Mouse (Mus musculus): Measurements from ENCODE around the gene Naga. TPM values are rescaled to one million over a fixed set of nuclear protein-coding genes. Genes with fewer than 3 reads are reported as not detected.

Gene Naga
- polyA plus RNA-seq, 1 experiment from 2014 or later = 39.1 TPM

- peak overlapping the region; percentile 88 for H3K4me3 ChIP-seq
- no peaks in the 10 kb centered on the region for H3K9me3 ChIP-seq (replicated peaks)
- H3K4me2 ChIP-seq = peak overlapping the region; percentile 81
- peak overlapping the region; percentile 98 for H3K9ac ChIP-seq
- H3K36me3 ChIP-seq = peaks cover 25% of the 10 kb centered on the region
- H3K27ac ChIP-seq = peak overlapping the region; percentile 90
- H3K4me1 ChIP-seq (replicated peaks) = peaks cover 29% of the 10 kb centered on the region
- no peaks in the 10 kb centered on the region for H3K27me3 ChIP-seq
- WGBS = 0% methylated on average over 23 of the region's 23 CpGs
- peak; percentile 37 for ATAC-seq (replicated peaks; ENCODE audit: insufficient number of reproducible peaks, insufficient read depth, low FRiP score, low read depth)
Observed at GRCm38 (mm10) chr15:82353745-82354113, 15.0 kb upstream of the Naga start.

DNA sequence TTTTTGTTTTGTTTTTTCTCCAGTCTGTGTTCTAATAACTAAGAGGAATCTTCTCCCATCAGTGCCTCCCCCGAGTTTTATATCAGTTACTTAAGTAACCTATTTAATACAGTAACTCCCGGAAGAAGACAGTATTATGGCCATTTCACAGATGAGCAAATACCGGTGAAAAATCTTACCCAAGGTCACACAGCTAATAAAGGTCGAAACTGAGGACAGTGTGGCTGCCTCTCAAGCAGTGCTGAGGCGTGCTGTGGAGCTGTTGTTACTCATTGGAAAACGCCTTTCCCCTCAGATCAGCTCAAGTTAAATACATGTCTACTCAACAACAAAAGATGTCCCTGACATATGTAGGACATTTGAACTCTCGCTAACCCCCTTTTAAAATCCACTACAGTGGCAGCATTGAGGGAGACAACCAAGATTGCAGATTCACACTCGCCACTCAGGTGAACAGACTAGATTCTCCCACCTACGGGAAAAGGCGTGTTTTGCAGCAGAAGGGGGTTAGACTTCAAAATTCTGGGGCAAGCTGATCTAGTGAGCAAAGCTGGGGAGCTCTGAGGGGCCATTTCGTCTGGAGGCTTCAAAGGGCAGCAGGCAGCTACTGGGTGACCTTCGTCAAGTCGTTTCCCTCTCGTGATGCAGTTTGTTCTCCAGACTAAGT lies 14.5 kb upstream of the Naga start:
- H3K4me1 ChIP-seq (replicated peaks) = peaks cover 24% of the 10 kb centered on the region
- peak overlapping the region; percentile 98 for H3K9ac ChIP-seq
- 20% methylated on average over 14 of the region's 14 CpGs for WGBS
- no peaks in the 10 kb centered on the region for H3K27me3 ChIP-seq
- no peak for ATAC-seq (replicated peaks; ENCODE audit: insufficient number of reproducible peaks, insufficient read depth, low FRiP score, low read depth)
- peak overlapping the region; percentile 90 for H3K27ac ChIP-seq
- H3K4me3 ChIP-seq = peak overlapping the region; percentile 88
- no peaks in the 10 kb centered on the region for H3K9me3 ChIP-seq (replicated peaks)
- H3K36me3 ChIP-seq = peaks cover 30% of the 10 kb centered on the region
- peak overlapping the region; percentile 81 for H3K4me2 ChIP-seq

DNA sequence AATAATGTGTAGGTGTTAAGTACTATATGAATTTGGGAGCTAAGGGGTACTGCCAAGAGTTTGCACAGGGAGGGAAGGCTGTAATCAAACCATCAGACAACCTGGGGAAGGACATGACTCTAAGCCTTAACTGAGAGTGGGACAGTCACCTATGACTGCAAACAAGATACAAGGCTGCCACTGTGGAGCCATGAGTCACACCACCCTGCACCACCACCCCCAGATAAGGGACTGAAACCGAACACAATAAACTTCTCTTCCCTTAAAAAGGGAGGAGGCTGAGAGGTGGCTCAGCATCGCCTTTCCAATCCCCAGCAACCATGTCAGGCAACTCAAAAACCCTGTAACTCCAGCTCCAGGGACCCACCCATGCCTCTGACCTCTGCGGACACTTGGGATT lies 12.8 kb upstream of the Naga start:
- Histone ChIP-seq H3K9me3 (replicated peaks) (no peaks in the 10 kb centered on the region), H3K27me3 (no peaks in the 10 kb centered on the region), H3K4me1 (replicated peaks) (peaks cover 37% of the 10 kb centered on the region), H3K4me3 (no peak overlapping the region), H3K9ac (no peak overlapping the region), H3K36me3 (peaks cover 35% of the 10 kb centered on the region), H3K4me2 (no peak overlapping the region), H3K27ac (no peak overlapping the region)
- 53% methylated on average over 3 of the region's 3 CpGs for WGBS
- no peak for ATAC-seq (replicated peaks; ENCODE audit: insufficient number of reproducible peaks, insufficient read depth, low FRiP score, low read depth)

- Histone ChIP-seq H3K9ac (no peak overlapping the region), H3K4me2 (no peak overlapping the region), H3K27ac (no peak overlapping the region), H3K27me3 (no peaks in the 10 kb centered on the region), H3K9me3 (replicated peaks) (no peaks in the 10 kb centered on the region), H3K4me1 (replicated peaks) (peaks cover 37% of the 10 kb centered on the region), H3K36me3 (peaks cover 35% of the 10 kb centered on the region), H3K4me3 (no peak overlapping the region)
- no peak for ATAC-seq (replicated peaks; ENCODE audit: insufficient number of reproducible peaks, insufficient read depth, low FRiP score, low read depth)
- WGBS = 80% methylated on average over 4 of the region's 4 CpGs
Observed at GRCm38 (mm10) chr15:82350349-82350748, 11.6 kb upstream of the Naga start.

- no peak overlapping the region for H3K9ac ChIP-seq
- no peak overlapping the region for H3K27ac ChIP-seq
- H3K4me3 ChIP-seq = no peak overlapping the region
- H3K36me3 ChIP-seq = peaks cover 35% of the 10 kb centered on the region
- 91% methylated on average over 2 of the region's 2 CpGs for WGBS
- no peak for ATAC-seq (replicated peaks; ENCODE audit: insufficient number of reproducible peaks, insufficient read depth, low FRiP score, low read depth)
- no peak overlapping the region for H3K4me2 ChIP-seq
- H3K9me3 ChIP-seq (replicated peaks) = no peaks in the 10 kb centered on the region
- H3K27me3 ChIP-seq = no peaks in the 10 kb centered on the region
- H3K4me1 ChIP-seq (replicated peaks) = peaks cover 34% of the 10 kb centered on the region
Observed at GRCm38 (mm10) chr15:82348999-82349341, 10.2 kb upstream of the Naga start.

DNA sequence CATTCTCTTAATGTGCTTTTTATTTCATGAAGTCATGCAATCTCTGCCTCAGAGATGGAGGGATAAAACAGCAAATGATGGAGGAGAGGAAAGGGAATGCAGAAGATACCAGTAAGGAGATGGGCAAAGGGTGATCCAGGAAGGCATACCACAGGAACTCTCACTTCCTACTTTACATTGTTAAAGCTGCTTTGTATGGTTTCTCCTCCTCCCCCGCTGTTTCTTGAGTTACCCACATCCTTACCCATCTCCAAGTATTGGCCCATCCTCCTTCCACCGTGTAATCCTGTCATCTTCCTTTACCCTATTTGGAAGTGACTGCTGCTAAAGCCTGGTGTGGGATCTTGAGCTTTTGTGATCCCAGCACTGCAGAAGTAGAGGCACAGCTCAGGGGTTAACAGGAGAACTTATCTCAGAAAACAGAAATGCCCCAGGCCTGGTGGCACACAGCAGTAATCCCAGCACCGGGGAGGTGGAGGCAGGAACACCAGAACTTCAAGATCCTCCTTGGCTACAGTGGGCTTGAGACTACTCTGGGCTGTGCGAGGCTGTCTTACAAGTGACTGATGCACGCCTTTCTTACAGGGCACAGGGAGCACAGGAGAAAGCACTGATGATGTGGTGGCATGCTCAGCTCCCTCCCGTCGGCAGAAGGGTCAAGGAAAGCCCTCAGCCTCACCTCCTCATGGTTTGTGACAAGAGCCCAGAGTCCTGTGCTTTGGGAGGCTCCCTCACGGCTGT lies 9.7 kb upstream of the Naga start:
- ATAC-seq (replicated peaks; ENCODE audit: insufficient number of reproducible peaks, insufficient read depth, low FRiP score, low read depth) = no peak
- Histone ChIP-seq H3K4me1 (replicated peaks) (peaks cover 33% of the 10 kb centered on the region), H3K27me3 (no peaks in the 10 kb centered on the region), H3K9ac (no peak overlapping the region), H3K9me3 (replicated peaks) (no peaks in the 10 kb centered on the region), H3K27ac (no peak overlapping the region), H3K4me3 (no peak overlapping the region), H3K4me2 (no peak overlapping the region), H3K36me3 (peaks cover 35% of the 10 kb centered on the region)
- 84% methylated on average over 8 of the region's 8 CpGs for WGBS

GRCm38 (mm10) chr15:82347852-82348251 lies 9.1 kb upstream of the Naga start:
- WGBS = 92% methylated on average over 12 of the region's 12 CpGs
- H3K9ac ChIP-seq = no peak overlapping the region
- no peak overlapping the region for H3K27ac ChIP-seq
- peaks cover 35% of the 10 kb centered on the region for H3K36me3 ChIP-seq
- no peak overlapping the region for H3K4me3 ChIP-seq
- H3K4me1 ChIP-seq (replicated peaks) = peaks cover 27% of the 10 kb centered on the region
- ATAC-seq (replicated peaks; ENCODE audit: insufficient number of reproducible peaks, insufficient read depth, low FRiP score, low read depth) = no peak
- H3K27me3 ChIP-seq = no peaks in the 10 kb centered on the region
- H3K9me3 ChIP-seq (replicated peaks) = no peaks in the 10 kb centered on the region
- H3K4me2 ChIP-seq = peak overlapping the region; percentile 73; the same call in 1 of the 2 replicates

DNA sequence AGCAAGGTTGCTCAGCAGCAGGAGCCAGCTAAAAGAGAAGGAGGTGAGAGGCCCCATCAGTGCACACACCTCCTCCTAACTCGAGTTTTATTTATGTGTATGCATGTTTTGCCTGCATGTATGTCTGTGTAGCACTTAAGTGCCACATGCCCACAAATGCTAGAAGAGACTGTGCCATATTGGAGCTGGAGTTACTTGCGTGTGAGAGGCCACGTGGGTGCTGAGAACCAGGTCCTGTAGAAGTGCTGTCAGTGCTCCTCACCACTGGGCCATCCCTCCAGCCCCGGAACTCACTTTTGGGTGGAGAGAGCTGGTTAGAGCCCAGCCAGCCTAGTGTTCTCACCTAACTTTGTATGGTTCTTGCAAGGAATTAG lies 8.6 kb upstream of the Naga start:
- Histone ChIP-seq H3K4me3 (peak overlapping the region; percentile 75), H3K4me1 (replicated peaks) (peaks cover 23% of the 10 kb centered on the region), H3K4me2 (peak overlapping the region; percentile 73), H3K9ac (peak overlapping the region; percentile 39), H3K36me3 (peaks cover 35% of the 10 kb centered on the region), H3K27ac (peak overlapping the region; percentile 90), H3K27me3 (no peaks in the 10 kb centered on the region), H3K9me3 (replicated peaks) (no peaks in the 10 kb centered on the region)
- 72% methylated on average over 4 of the region's 4 CpGs for WGBS
- no peak for ATAC-seq (replicated peaks; ENCODE audit: insufficient number of reproducible peaks, insufficient read depth, low FRiP score, low read depth)

DNA sequence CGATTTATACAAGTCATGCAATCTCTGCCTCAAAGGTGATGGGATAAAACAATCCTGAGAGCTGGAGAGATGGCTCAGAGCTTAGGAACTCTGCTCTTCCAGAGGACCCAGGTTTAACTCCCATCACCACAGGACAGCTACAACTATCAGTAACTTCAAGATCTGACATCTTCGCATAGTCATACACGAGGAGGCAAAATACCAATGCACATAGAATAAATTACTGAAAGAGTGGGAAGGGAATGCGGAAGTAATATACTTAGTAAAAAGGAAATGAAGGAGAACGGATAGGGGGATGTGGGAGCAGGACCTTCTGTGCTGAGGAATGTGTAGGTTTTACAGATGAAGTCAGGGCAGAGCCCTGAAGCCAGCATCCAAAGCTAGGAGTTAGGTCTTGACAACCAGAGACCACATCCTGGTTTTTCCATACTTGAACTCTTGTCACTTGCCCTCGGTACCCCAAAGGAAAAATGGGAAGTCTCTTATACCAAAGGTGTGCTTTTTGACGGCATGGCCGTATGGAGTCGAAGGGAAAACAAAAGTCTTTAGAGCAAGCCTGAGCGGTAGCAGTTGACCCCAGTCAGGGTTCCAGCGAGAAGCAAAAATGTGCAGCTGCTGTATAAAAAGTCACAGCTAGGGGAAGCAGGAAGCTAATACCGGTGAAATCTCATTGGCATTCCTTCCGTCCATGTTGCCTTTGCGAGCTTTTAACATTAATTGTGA lies 8.0 kb upstream of the Naga start:
- peak overlapping the region; percentile 90 for H3K27ac ChIP-seq
- WGBS = 43% methylated on average over 14 of the region's 14 CpGs
- H3K4me1 ChIP-seq (replicated peaks) = peaks cover 22% of the 10 kb centered on the region
- H3K4me3 ChIP-seq = peak overlapping the region; percentile 75
- H3K9ac ChIP-seq = peak overlapping the region; percentile 39
- no peaks in the 10 kb centered on the region for H3K9me3 ChIP-seq (replicated peaks)
- peak overlapping the region; percentile 73 for H3K4me2 ChIP-seq
- peaks cover 35% of the 10 kb centered on the region for H3K36me3 ChIP-seq
- ATAC-seq (replicated peaks; ENCODE audit: insufficient number of reproducible peaks, insufficient read depth, low FRiP score, low read depth) = no peak
- H3K27me3 ChIP-seq = no peaks in the 10 kb centered on the region

- peak; percentile 96 for ATAC-seq (replicated peaks; ENCODE audit: insufficient number of reproducible peaks, insufficient read depth, low FRiP score, low read depth)
- peaks cover 26% of the 10 kb centered on the region for H3K4me1 ChIP-seq (replicated peaks)
- H3K27ac ChIP-seq = peak overlapping the region; percentile 90
- peaks cover 33% of the 10 kb centered on the region for H3K36me3 ChIP-seq
- no peaks in the 10 kb centered on the region for H3K27me3 ChIP-seq
- no peaks in the 10 kb centered on the region for H3K9me3 ChIP-seq (replicated peaks)
- peak overlapping the region; percentile 73 for H3K4me2 ChIP-seq
- WGBS = under 1% methylated on average over 51 of the region's 51 CpGs
- peak overlapping the region; percentile 80 for H3K9ac ChIP-seq
- H3K4me3 ChIP-seq = peak overlapping the region; percentile 75
Observed at GRCm38 (mm10) chr15:82345820-82346470, 7.2 kb upstream of the Naga start.

GRCm38 (mm10) chr15:82344971-82345370 lies 6.2 kb upstream of the Naga start:
- WGBS = 83% methylated on average over 6 of the region's 6 CpGs
- Histone ChIP-seq H3K9me3 (replicated peaks) (no peaks in the 10 kb centered on the region), H3K4me2 (no peak overlapping the region), H3K27ac (0 out of 2 replicates have a peak overlapping the region, but pooled peaks have one; percentile 17), H3K36me3 (peaks cover 23% of the 10 kb centered on the region), H3K27me3 (no peaks in the 10 kb centered on the region), H3K4me3 (no peak overlapping the region), H3K4me1 (replicated peaks) (peaks cover 32% of the 10 kb centered on the region), H3K9ac (no peak overlapping the region)
- no peak for ATAC-seq (replicated peaks; ENCODE audit: insufficient number of reproducible peaks, insufficient read depth, low FRiP score, low read depth)
